Comparison of ENCODE assay signal across 21 mouse cellular contexts in genomic region chr13:70385292-70385691, GRCm38 (mm10).
DNase-seq lines count a peak whose midpoint lies in the region; ATAC-seq lines count a peak whose summit lies in the region.
"Had no signal": no experiment of that assay in that cellular context is flagged by ENCODE, and none has a peak within 500 bp of the region (broad histone marks: within the 10 kb centered on the region; RNA-seq: fewer than 3 reads in every experiment).

No protein-coding gene starts in this region.

- no peak overlapping the region for H3K27ac ChIP-seq in heart, embryonic 10.5 days

- H3K9me3 ChIP-seq in heart, embryonic 10.5 days: no peaks in the 10 kb centered on the region

- no peak for DNase-seq in frontal cortex, postnatal 25 days (ENCODE audit: low spot score in 2 of 2)
- DNase-seq in heart, adult 11 months: peak; percentile 55
- no peak for DNase-seq in heart, adult 8-10 months (ENCODE audit: low spot score)
- peak; percentile 36 for DNase-seq in heart, embryonic 10.5 days (ENCODE audit: low spot score)
- no peak for DNase-seq in heart, postnatal 4 days
- DNase-seq: adrenal gland, adult 2 months; adrenal gland, adult 8-10 months; adrenal gland, postnatal 10 days; adrenal gland, postnatal 14 days; adrenal gland, postnatal 25 days; adrenal gland, postnatal 36 days; B cell, adult 2 months; cerebellum, adult 11 months; cerebellum, adult 11-12 months; cerebellum, adult 18-20 months had no signal

- no peaks in the 10 kb centered on the region for H3K27me3 ChIP-seq in heart, embryonic 10.5 days (ENCODE audit: insufficient read depth, poor library complexity, severe bottlenecking)
- H3K27me3 ChIP-seq: CH12.LX, Patski had no signal

- H3K4me3 ChIP-seq in heart, embryonic 10.5 days: no peak overlapping the region

- no peaks in the 10 kb centered on the region for H3K4me1 ChIP-seq in heart, embryonic 10.5 days

- 63% methylated on average over 8 of the region's 8 CpGs for WGBS in heart, embryonic 10.5 days

- peak; percentile 57; the same call in 1 of the 2 replicates for ATAC-seq in frontal cortex, adult (ENCODE audit: low TSS enrichment)
- ATAC-seq: activated CD4-positive, CD25-positive, alpha-beta regulatory T cell, adult 4 months; CD4-positive, CD25-positive, alpha-beta regulatory T cell, adult 4 months; Patski had no signal

- no peaks in the 10 kb centered on the region for H3K36me3 ChIP-seq in heart, embryonic 10.5 days
- H3K36me3 ChIP-seq: G1E had no signal

Comparison
In these comparisons a context has a peak if more than half of its experiments do, and no peak if none do; other contexts are left out.
1. DNase-seq: peak in heart, adult 11 months (single experiment) and heart, embryonic 10.5 days (single experiment); none in frontal cortex, postnatal 25 days (0 of 2), heart, adult 8-10 months (single experiment) and heart, postnatal 4 days (single experiment).